In the genomic region with DNA sequence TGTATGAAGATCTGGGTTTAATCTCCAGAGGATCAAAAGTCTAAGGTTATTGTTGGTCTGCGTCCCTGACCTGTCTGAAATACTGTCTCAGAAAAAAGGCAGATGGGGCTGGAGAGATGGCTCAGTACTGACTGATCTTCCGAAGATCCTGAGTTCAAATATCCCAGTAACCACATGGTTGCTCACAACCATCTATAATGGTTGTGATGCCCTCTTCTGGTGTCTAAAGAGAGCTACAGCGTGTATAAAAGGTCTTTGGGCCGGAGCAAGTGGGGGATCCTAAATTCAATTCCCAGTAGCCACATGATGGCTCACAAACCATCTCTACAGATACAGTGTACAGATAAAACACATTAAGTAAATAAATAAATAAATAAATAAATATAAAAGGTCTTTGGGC, we compare ENCODE assay signal across 14 mouse cellular contexts. TPM values are rescaled to one million over a fixed set of nuclear protein-coding genes. Genes with fewer than 3 reads are reported as not detected.
A peak's percentile ranks its signal among the peaks of the same experiment; 100 is the strongest.
DNase-seq lines count a peak whose midpoint lies in the region; ATAC-seq and TF ChIP-seq lines count a peak whose summit lies in the region.
"Had no signal": no experiment of that assay in that cellular context is flagged by ENCODE, and none has a peak within 500 bp of the region (broad histone marks: within the 10 kb centered on the region; RNA-seq: fewer than 3 reads in every experiment).

No protein-coding gene starts in this region.

- peak; percentile 50 for DNase-seq in heart, adult 11 months
- no peak for DNase-seq in heart, postnatal 4 days
- peak; percentile 52 for DNase-seq in lung, embryonic 14.5 days
- DNase-seq in lung, adult 18-20 months = no peak
- DNase-seq in R1 (ENCODE audit: low read depth, low spot score) = peak; percentile 60
- peak; percentile 57 for DNase-seq in retina, postnatal 1 day
- no peak for DNase-seq in urinary bladder, postnatal 4 days (ENCODE audit: low spot score in 2 of 2)
- DNase-seq: kidney, adult 8-10 months; thymus, postnatal 36 days had no signal

- no peak overlapping the region for H3K4me2 ChIP-seq in lung, embryonic 14.5 days
- H3K4me2 ChIP-seq: hindbrain, embryonic 12.5 days; limb, embryonic 13.5 days; lung, embryonic 15.5 days had no signal

- no peak overlapping the region for H3K9ac ChIP-seq in lung, embryonic 14.5 days
- H3K9ac ChIP-seq: hindbrain, embryonic 12.5 days; limb, embryonic 13.5 days; lung, embryonic 15.5 days had no signal

- no peak for ATAC-seq in lung, embryonic 14.5 days (ENCODE audit: insufficient read depth)
- no peak for ATAC-seq in megakaryocyte-erythroid progenitor cell, adult 5-6 weeks (replicated peaks; ENCODE audit: low FRiP score, low TSS enrichment, poor library complexity, severe bottlenecking)

- H3K4me3 ChIP-seq in lung, embryonic 14.5 days (ENCODE audit: low read depth, low read length) = no peak overlapping the region
- H3K4me3 ChIP-seq: hindbrain, embryonic 12.5 days; limb, embryonic 13.5 days; lung, embryonic 15.5 days; megakaryocyte, embryonic 14.5 days had no signal

- H3K4me1 ChIP-seq in lung, embryonic 14.5 days (ENCODE audit: insufficient read depth) = no peaks in the 10 kb centered on the region
- H3K4me1 ChIP-seq: limb, embryonic 13.5 days had no signal

- WGBS in lung, embryonic 14.5 days = 81% methylated on average over 4 of the region's 4 CpGs

- TF ChIP-seq CTCF in lung, embryonic 14.5 days (IDR thresholded peaks at IDR 0.05; ENCODE audit: low read depth) = peak; percentile 29

- H3K27me3 ChIP-seq in lung, embryonic 14.5 days (ENCODE audit: insufficient read depth, low read length) = no peaks in the 10 kb centered on the region
- H3K27me3 ChIP-seq: hindbrain, embryonic 12.5 days; limb, embryonic 13.5 days; lung, embryonic 15.5 days; megakaryocyte, embryonic 14.5 days had no signal

- no peak overlapping the region for H3K27ac ChIP-seq in lung, embryonic 14.5 days (ENCODE audit: low read depth)
- H3K27ac ChIP-seq: hindbrain, embryonic 12.5 days; limb, embryonic 13.5 days; lung, embryonic 15.5 days had no signal

- peaks cover 99% of the 10 kb centered on the region for H3K36me3 ChIP-seq in lung, embryonic 14.5 days (ENCODE audit: insufficient read depth)

- no peaks in the 10 kb centered on the region for H3K9me3 ChIP-seq in lung, embryonic 14.5 days (ENCODE audit: low read depth, low read length)
- H3K9me3 ChIP-seq: hindbrain, embryonic 12.5 days; limb, embryonic 13.5 days; lung, embryonic 15.5 days; megakaryocyte, embryonic 14.5 days had no signal

RNA-seq across cellular contexts. Expression of a gene that starts 10.8 kb away (rescaled TPM):
- under 1 TPM in 1 of 2 experiments, not detected in 1; 0.11 TPM for total RNA-seq in heart, postnatal 4 days (2021)
- polyA plus RNA-seq in lung, embryonic 14.5 days (2014; fragmentation: Nextera tagmentation; extraction: Ambion mirVana) = 3.1 and 4.6 TPM in 2 replicates
- not detected in 2 replicates for total RNA-seq in megakaryocyte-erythroid progenitor cell, adult 5-6 weeks (2014; fragmentation: Nextera tagmentation)
- not detected in 2 replicates for total RNA-seq in megakaryocyte-erythroid progenitor cell, adult 5-6 weeks (2017)

RNA-seq across cellular contexts. Expression of a gene that starts 13.0 kb away (rescaled TPM):
- 1,000 to 10,000 TPM; 1,087 to 1,151 TPM for total RNA-seq in heart, postnatal 4 days (2021)
- 1,391 and 1,486 TPM in 2 replicates for polyA plus RNA-seq in lung, embryonic 14.5 days (2014; fragmentation: Nextera tagmentation; extraction: Ambion mirVana)
- total RNA-seq in megakaryocyte-erythroid progenitor cell, adult 5-6 weeks (2014; fragmentation: Nextera tagmentation) = 7.4 and 27.8 TPM in 2 replicates
- total RNA-seq in megakaryocyte-erythroid progenitor cell, adult 5-6 weeks (2017) = 29.6 and 62.7 TPM in 2 replicates

RNA-seq across cellular contexts. Expression of a gene that starts 52.1 kb away (rescaled TPM):
- total RNA-seq in heart, postnatal 4 days (2021) = 10 to 100 TPM; 16.7 to 17.3 TPM
- 20.7 and 22.0 TPM in 2 replicates for polyA plus RNA-seq in lung, embryonic 14.5 days (2014; fragmentation: Nextera tagmentation; extraction: Ambion mirVana)
- total RNA-seq in megakaryocyte-erythroid progenitor cell, adult 5-6 weeks (2014; fragmentation: Nextera tagmentation) = 27.1 and 39.6 TPM in 2 replicates
- 19.8 and 34.7 TPM in 2 replicates for total RNA-seq in megakaryocyte-erythroid progenitor cell, adult 5-6 weeks (2017)

Comparison
In these comparisons a context has a peak if more than half of its experiments do, and no peak if none do; other contexts are left out.
1. DNase-seq: peak in heart, adult 11 months (single experiment), lung, embryonic 14.5 days (single experiment), R1 (single experiment) and retina, postnatal 1 day (single experiment); none in heart, postnatal 4 days (single experiment), lung, adult 18-20 months (0 of 2) and urinary bladder, postnatal 4 days (0 of 2).
2. RNA of a gene that starts 13.0 kb away (total RNA-seq): 1,087 to 1,151 TPM in heart, postnatal 4 days; 7.4 to 62.7 TPM in megakaryocyte-erythroid progenitor cell, adult 5-6 weeks; every median in the first group is over 10 times any median in the second.